Mouse (Mus musculus) E14TG2a.4 (cell line): ENCODE measurements around the gene Nkd1.

Source experiments
- H3K27me3 ChIP-seq: 2 replicates; pipeline ENCODE4 v1.6.1; 2014; ENCODE audit warnings: low read length, control low read depth; ENCODE audit not compliant: insufficient read depth
- H3K36me3 ChIP-seq: 2 replicates; pipeline ENCODE4 v1.6.1; 2014; ENCODE audit warnings: low read length, control low read depth; ENCODE audit not compliant: insufficient read depth
- H3K4me1 ChIP-seq: replicated peaks from 2 replicates; pipeline ENCODE4 v1.6.1; 2014; ENCODE audit warnings: low read depth, low read length, control low read depth
- H3K4me3 ChIP-seq: replicated peaks from 2 replicates; pipeline ENCODE4 v1.5.1; 2014; ENCODE audit warnings: mild to moderate bottlenecking, low read length
- H3K9me3 ChIP-seq: 2 replicates; pipeline ENCODE4 v1.6.1; 2014; ENCODE audit warnings: low read length, control low read depth
- CTCF ChIP-seq: conservative IDR thresholded peaks from 2 replicates; pipeline ENCODE4 v1.5.1; 2014; ENCODE audit warnings: low read length
- NANOG ChIP-seq: IDR thresholded peaks from 2 replicates; pipeline ENCODE4 v1.6.1; 2014; ENCODE audit warnings: borderline replicate concordance, low read length, mixed read lengths
- POU5F1 ChIP-seq: IDR thresholded peaks from 2 replicates; pipeline ENCODE4 v1.6.1; 2014; ENCODE audit warnings: low read length, borderline replicate concordance

The Nkd1 gene

GRCm38 (mm10) chr8:88512094-88512794 lies 8.9 kb upstream of the Nkd1 start:
- no peak overlapping the region for H3K4me3 ChIP-seq
- peaks cover 53% of the 10 kb centered on the region for H3K27me3 ChIP-seq
- no peaks in the 10 kb centered on the region for H3K4me1 ChIP-seq
- H3K9me3 ChIP-seq, result peaks cover 4% of the 10 kb centered on the region
- no peaks in the 10 kb centered on the region for H3K36me3 ChIP-seq
- TF ChIP-seq CTCF (no peak), POU5F1 (no peak), NANOG (no peak)

DNA sequence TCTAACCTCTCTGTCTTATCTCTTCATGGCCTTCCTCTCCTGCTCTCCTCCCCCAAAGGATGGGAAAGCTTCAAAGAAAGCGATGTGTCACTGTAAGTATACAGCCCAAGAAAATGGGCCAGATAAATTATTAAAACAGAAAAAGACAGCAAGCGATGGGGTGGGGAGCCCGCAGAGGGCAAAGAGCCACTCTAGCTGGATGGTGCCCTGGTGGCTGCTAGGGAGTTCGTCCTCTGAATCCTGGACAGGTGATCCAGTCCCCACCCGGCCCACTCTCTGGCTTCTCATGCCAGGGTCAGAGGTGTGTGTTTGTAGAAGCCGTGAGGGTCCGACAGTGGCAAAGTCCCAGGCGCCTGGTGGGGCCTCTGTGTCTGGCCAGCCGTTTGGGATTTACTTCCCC lies 3.1 kb upstream of the Nkd1 start:
- Histone ChIP-seq H3K36me3 (no peaks in the 10 kb centered on the region), H3K9me3 (peaks cover 4% of the 10 kb centered on the region), H3K4me3 (no peak overlapping the region), H3K4me1 (peaks cover 11% of the 10 kb centered on the region), H3K27me3 (peaks cover 77% of the 10 kb centered on the region)
- TF ChIP-seq CTCF (no peak), NANOG (no peak), POU5F1 (no peak)

- Histone ChIP-seq H3K4me1 (peaks cover 11% of the 10 kb centered on the region), H3K9me3 (no peaks in the 10 kb centered on the region; the same call in 1 of the 2 replicates), H3K36me3 (no peaks in the 10 kb centered on the region), H3K4me3 (0 out of 2 replicates have a peak overlapping the region, but pooled peaks have one; percentile 87), H3K27me3 (peaks cover 85% of the 10 kb centered on the region)
- TF ChIP-seq POU5F1, result no peak
- no peak for TF ChIP-seq NANOG
- no peak for TF ChIP-seq CTCF
Measured at GRCm38 (mm10) chr8:88520381-88520780, 773 bp upstream of the Nkd1 start.

DNA sequence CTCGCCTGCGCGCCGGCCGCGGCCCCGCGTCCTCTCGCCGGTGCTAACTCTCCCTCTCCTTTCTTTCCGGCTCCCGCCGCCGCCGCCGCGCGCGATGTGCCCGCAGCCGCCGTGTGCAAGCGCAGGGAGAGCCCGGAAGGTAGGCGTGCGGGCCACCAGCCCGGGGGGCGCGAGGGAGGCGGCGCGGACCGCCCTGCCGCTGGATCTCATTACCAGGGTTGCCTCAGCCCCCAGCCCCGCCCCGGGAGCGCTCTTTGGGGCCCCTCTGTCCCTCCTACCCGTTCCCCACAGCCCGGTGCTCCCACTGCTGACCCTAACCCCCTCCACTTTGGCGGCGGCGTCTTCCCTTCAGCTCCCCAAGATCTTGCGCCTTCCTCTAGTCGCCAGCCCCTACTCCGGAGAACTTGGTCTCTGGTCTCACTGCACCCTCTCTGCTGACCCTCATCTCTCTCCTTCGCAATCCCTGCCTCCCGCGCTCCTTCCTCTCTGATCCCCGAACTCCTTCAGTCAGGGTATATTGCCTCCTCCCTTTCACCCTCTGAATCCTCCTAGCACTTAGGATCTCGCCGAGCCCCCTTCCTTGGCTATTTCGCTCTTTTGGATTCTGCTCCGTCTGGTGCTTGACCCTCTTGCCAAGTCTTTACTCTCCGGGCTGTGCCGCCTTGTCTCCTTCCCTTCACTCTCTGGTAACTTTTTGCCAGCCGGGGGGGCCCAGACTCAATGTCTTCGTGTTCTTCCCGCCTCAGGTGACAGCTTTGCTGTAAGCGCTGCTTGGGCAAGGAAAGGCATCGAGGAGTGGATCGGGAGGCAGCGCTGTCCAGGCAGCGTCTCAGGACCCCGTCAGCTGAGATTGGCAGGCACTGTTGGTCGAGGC lies 624 bp downstream of the Nkd1 start:
- peak overlapping the region; percentile 87 for H3K4me3 ChIP-seq
- H3K36me3 ChIP-seq, result no peaks in the 10 kb centered on the region
- no peaks in the 10 kb centered on the region; the same call in 1 of the 2 replicates for H3K9me3 ChIP-seq
- peaks cover 11% of the 10 kb centered on the region for H3K4me1 ChIP-seq
- peaks cover 86% of the 10 kb centered on the region for H3K27me3 ChIP-seq
- TF ChIP-seq POU5F1, result no peak
- TF ChIP-seq CTCF, result no peak

- no peak for TF ChIP-seq NANOG
- no peak for TF ChIP-seq POU5F1
- TF ChIP-seq CTCF, result no peak
- peaks cover 11% of the 10 kb centered on the region for H3K4me1 ChIP-seq
- H3K4me3 ChIP-seq, result peak overlapping the region; percentile 87
- H3K9me3 ChIP-seq, result no peaks in the 10 kb centered on the region; the same call in 1 of the 2 replicates
- H3K27me3 ChIP-seq, result peaks cover 79% of the 10 kb centered on the region
- H3K36me3 ChIP-seq, result no peaks in the 10 kb centered on the region
Measured at GRCm38 (mm10) chr8:88522433-88523030, 1.4 kb downstream of the Nkd1 start.

DNA sequence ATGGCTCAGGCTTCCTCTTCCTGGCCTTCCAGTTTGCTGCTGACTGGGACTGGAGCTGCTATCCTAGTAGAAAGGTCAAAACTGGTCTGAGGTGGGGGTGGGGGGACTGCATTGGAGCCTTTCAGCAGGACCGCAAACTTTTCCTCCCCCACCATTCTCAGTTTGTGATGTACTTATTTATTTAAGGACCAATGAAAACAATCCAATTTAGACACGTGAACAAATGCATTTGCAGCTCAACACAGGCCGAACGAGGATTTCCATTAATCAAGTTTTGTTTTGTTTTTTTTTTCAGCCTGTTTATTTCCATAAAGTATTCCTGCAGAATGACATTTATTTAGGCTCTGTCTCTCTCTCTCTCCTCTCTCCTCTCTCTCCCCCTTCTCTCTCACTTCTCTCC lies 2.5 kb downstream of the Nkd1 start:
- TF ChIP-seq NANOG (no peak), POU5F1 (no peak), CTCF (no peak)
- Histone ChIP-seq H3K4me3 (no peak overlapping the region), H3K27me3 (peaks cover 70% of the 10 kb centered on the region)

GRCm38 (mm10) chr8:88524132-88524531 lies 3.0 kb downstream of the Nkd1 start:
- no peak overlapping the region for H3K4me3 ChIP-seq
- no peaks in the 10 kb centered on the region; the same call in 1 of the 2 replicates for H3K9me3 ChIP-seq
- peaks cover 66% of the 10 kb centered on the region for H3K27me3 ChIP-seq
- H3K4me1 ChIP-seq, result peaks cover 11% of the 10 kb centered on the region
- TF ChIP-seq CTCF (no peak), NANOG (no peak), POU5F1 (no peak)
- H3K36me3 ChIP-seq, result no peaks in the 10 kb centered on the region

More for the DNA sequence above, 2.5 kb downstream of the Nkd1 start:
- no peaks in the 10 kb centered on the region for H3K36me3 ChIP-seq
- H3K9me3 ChIP-seq, result no peaks in the 10 kb centered on the region; the same call in 1 of the 2 replicates
- peaks cover 11% of the 10 kb centered on the region for H3K4me1 ChIP-seq

GRCm38 (mm10) chr8:88524851-88525250 lies 3.7 kb downstream of the Nkd1 start:
- H3K27me3 ChIP-seq, result peaks cover 59% of the 10 kb centered on the region
- no peak overlapping the region for H3K4me3 ChIP-seq
- no peaks in the 10 kb centered on the region; the same call in 1 of the 2 replicates for H3K9me3 ChIP-seq
- TF ChIP-seq POU5F1 (no peak), NANOG (no peak), CTCF (no peak)
- peaks cover 11% of the 10 kb centered on the region for H3K4me1 ChIP-seq
- no peaks in the 10 kb centered on the region for H3K36me3 ChIP-seq
